Mouse (Mus musculus) midbrain, embryonic 14.5 days (tissue): Measurements from ENCODE around the gene Slirp. TPM values are rescaled to one million over a fixed set of nuclear protein-coding genes. Genes with fewer than 3 reads are reported as not detected.
"Not testable (repeated sequence)": the region's sequence is repeated elsewhere in the genome, so short reads cannot be mapped to it uniquely, and the experiment has no call there.

Experiments used
- ATAC-seq: fragments of 200-750 bp; cut with Nextera tagmentation; 2 replicates; pipeline ENCODE4 v1.8.0; 2017; ENCODE audit warnings: moderate number of reproducible peaks, moderate library complexity; ENCODE audit not compliant: low FRiP score, low TSS enrichment
- DNase-seq: peaks from one replicate; pipeline ENCODE4 v3.0.0-alpha.2; 2015
- H3K27ac ChIP-seq: fragments of 300-500 bp; sonication (generic); replicated peaks from 2 replicates; pipeline ENCODE4 v1.5.1; 2014; ENCODE audit warnings: mild to moderate bottlenecking, low read depth, low read length, moderate library complexity
- H3K27me3 ChIP-seq: fragments of 300-500 bp; sonication (generic); 2 replicates; pipeline ENCODE4 v1.6.1; 2014; ENCODE audit warnings: low read length, control low read depth, mixed read lengths; ENCODE audit not compliant: control insufficient read depth, insufficient read depth
- H3K36me3 ChIP-seq: fragments of 300-500 bp; sonication (generic); 2 replicates; pipeline ENCODE4 v1.6.1; 2014; ENCODE audit warnings: low read length, control low read depth; ENCODE audit not compliant: control insufficient read depth, insufficient read depth
- H3K4me1 ChIP-seq: fragments of 300-500 bp; sonication (generic); 2 replicates; pipeline ENCODE4 v1.6.1; 2014; ENCODE audit warnings: mild to moderate bottlenecking, antibody characterized with exemption, low read length, control low read depth; ENCODE audit not compliant: control insufficient read depth, insufficient read depth
- H3K4me2 ChIP-seq: fragments of 300-500 bp; sonication (generic); 2 replicates; pipeline ENCODE4 v1.6.1; 2014; ENCODE audit warnings: mild to moderate bottlenecking, low read length, moderate library complexity
- H3K4me3 ChIP-seq: fragments of 300-500 bp; sonication (generic); replicated peaks from 2 replicates; pipeline ENCODE4 v1.5.1; 2014; ENCODE audit warnings: low read depth, low read length
- H3K9ac ChIP-seq: fragments of 300-500 bp; sonication (generic); replicated peaks from 2 replicates; pipeline ENCODE4 v1.6.1; 2014; ENCODE audit warnings: mild to moderate bottlenecking, low read length, moderate library complexity
- H3K9me3 ChIP-seq: fragments of 300-500 bp; sonication (generic); 2 replicates; pipeline ENCODE4 v1.6.1; 2016; ENCODE audit warnings: low read length, control low read depth, mixed read lengths; ENCODE audit not compliant: control insufficient read depth
- WGBS: fragments of 180-500 bp; shearing (Covaris S2); extraction: QIAGEN DNeasy Blood & Tissue Kit; methylation state at CpG from one replicate; pipeline ENCODE4 v1.1.7; 2014; 5-methylcytosine and 5-hydroxymethylcytosine counted together
- polyA plus RNA-seq: library from polyadenylated mRNA; unstranded; fragments of >200 nt; fragmentation: Nextera tagmentation; extraction: Ambion mirVana; gene quantifications from 2 replicates; pipeline ENCODE4 v1.2.1, GENCODE M21; 2014

The Slirp gene
- polyA plus RNA-seq, 1 experiment from 2014 or later = 228 TPM

DNA sequence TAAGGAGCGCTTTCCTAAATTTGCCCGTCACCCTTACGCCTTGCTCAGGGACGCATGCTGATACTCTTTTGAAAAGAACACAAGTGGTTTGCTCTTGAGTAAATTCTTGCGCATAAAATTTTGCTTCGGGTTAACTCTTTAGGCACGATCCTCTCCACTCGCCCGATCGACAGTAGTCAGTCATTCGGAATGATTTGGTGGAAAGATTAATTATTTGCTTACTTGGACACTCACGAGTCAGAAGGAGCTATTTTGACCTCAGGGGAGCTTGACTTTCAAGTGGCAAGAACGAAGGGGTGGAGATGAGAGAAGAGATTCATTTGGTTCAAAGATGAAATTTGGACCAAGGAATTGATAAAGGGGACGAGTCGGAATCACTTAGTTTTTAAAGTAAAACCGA is 515 bp downstream of the Slirp start:
- H3K4me3 ChIP-seq = peak overlapping the region; percentile 100
- no peaks in the 10 kb centered on the region for H3K9me3 ChIP-seq
- no peaks in the 10 kb centered on the region for H3K27me3 ChIP-seq
- H3K4me2 ChIP-seq = peak overlapping the region; percentile 94
- peak overlapping the region; percentile 86; the same call in 1 of the 2 replicates for H3K9ac ChIP-seq
- peaks cover 16% of the 10 kb centered on the region for H3K4me1 ChIP-seq
- H3K36me3 ChIP-seq = peaks cover 49% of the 10 kb centered on the region
- ATAC-seq (no peak), DNase-seq (no peak)
- no peak overlapping the region for H3K27ac ChIP-seq
- 5% methylated on average over 16 of the region's 16 CpGs for WGBS

- no peak overlapping the region for H3K27ac ChIP-seq
- H3K27me3 ChIP-seq = no peaks in the 10 kb centered on the region
- H3K4me3 ChIP-seq = no peak overlapping the region
- 93% methylated on average over 9 of the region's 9 CpGs for WGBS
- H3K36me3 ChIP-seq = peaks cover 78% of the 10 kb centered on the region
- H3K9me3 ChIP-seq = no peaks in the 10 kb centered on the region
- ATAC-seq (no peak), DNase-seq (no peak)
- no peak overlapping the region for H3K4me2 ChIP-seq
- H3K4me1 ChIP-seq = peaks cover 6% of the 10 kb centered on the region
- no peak overlapping the region for H3K9ac ChIP-seq
Observed at GRCm38 (mm10) chr12:87449456-87449855, 5.8 kb downstream of the Slirp start.

DNA sequence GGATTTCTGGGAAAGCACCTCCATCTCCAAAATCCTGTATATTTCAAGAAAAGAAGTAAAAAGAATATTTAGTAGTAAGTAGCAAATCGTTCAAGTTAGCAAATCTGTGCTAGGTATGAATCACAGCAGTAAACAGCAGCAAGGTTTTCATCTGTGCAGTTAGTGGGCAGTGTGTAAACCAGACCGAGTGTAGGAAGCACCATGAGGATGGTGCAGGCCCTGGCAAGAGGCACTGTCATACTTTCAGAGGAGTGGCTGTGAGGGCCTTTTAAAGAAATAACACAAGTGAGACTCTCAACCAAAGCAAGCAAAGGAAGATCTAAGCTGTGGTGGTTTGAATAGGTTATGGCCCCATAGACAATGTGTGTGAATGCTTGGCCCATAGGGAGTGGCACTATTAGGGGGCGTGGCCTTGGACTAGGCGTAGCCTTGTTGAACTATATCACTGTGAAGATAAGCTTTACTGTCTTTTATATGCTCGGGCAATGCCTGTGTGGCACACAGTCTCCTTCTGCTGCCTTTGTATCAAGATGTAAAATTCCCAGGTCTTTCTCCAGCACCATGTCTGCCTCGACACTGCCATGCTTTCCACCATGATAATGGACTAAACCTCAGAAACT is 21.1 kb downstream of the Slirp start:
- H3K27ac ChIP-seq = no peak overlapping the region
- no peak overlapping the region for H3K9ac ChIP-seq
- no peaks in the 10 kb centered on the region for H3K27me3 ChIP-seq
- H3K4me1 ChIP-seq = no peaks in the 10 kb centered on the region
- ATAC-seq (no peak), DNase-seq (no peak)
- H3K4me2 ChIP-seq = no peak overlapping the region
- H3K9me3 ChIP-seq = no peaks in the 10 kb centered on the region
- H3K36me3 ChIP-seq = peaks cover 70% of the 10 kb centered on the region
- H3K4me3 ChIP-seq = no peak overlapping the region
- WGBS = 89% methylated on average over 6 of the region's 6 CpGs

GRCm38 (mm10) chr12:87470263-87471136 is 26.8 kb downstream of the Slirp start:
- Histone ChIP-seq H3K4me3 (peak overlapping the region; percentile 68), H3K9ac (peak overlapping the region; percentile 85; the same call in 1 of the 2 replicates), H3K36me3 (peaks cover 21% of the 10 kb centered on the region), H3K9me3 (no peaks in the 10 kb centered on the region), H3K4me1 (peaks cover 8% of the 10 kb centered on the region), H3K27me3 (no peaks in the 10 kb centered on the region), H3K27ac (no peak overlapping the region), H3K4me2 (peak overlapping the region; percentile 76)
- no peak for ATAC-seq
- WGBS = 79% methylated on average over 7 of the region's 7 CpGs
- DNase-seq = no peak

GRCm38 (mm10) chr12:87471421-87471963 is 27.8 kb downstream of the Slirp start:
- ATAC-seq = no peak
- H3K36me3 ChIP-seq = peaks cover 21% of the 10 kb centered on the region
- H3K9ac ChIP-seq = peak overlapping the region; percentile 85
- H3K4me1 ChIP-seq = peaks cover 8% of the 10 kb centered on the region
- peak overlapping the region; percentile 68 for H3K4me3 ChIP-seq
- WGBS = under 1% methylated on average over 19 of the region's 19 CpGs
- DNase-seq = peak; percentile 39
- H3K9me3 ChIP-seq = no peaks in the 10 kb centered on the region
- peak overlapping the region; percentile 76 for H3K4me2 ChIP-seq
- peak overlapping the region; percentile 91 for H3K27ac ChIP-seq
- H3K27me3 ChIP-seq = no peaks in the 10 kb centered on the region

- peak; percentile 96 for ATAC-seq
- H3K27me3 ChIP-seq = no peaks in the 10 kb centered on the region
- H3K4me3 ChIP-seq = peak within 1 kb of the TSS; percentile 68
- no peaks in the 10 kb centered on the region for H3K9me3 ChIP-seq
- peak within 1 kb of the TSS; percentile 91 for H3K27ac ChIP-seq
- peak; percentile 98 for DNase-seq
- peak within 1 kb of the TSS; percentile 76 for H3K4me2 ChIP-seq
- H3K4me1 ChIP-seq = peaks cover 8% of the 10 kb centered on the region
- peak within 1 kb of the TSS; percentile 85 for H3K9ac ChIP-seq
- peaks cover 15% of the 10 kb centered on the region for H3K36me3 ChIP-seq
- 3% methylated on average over 45 of the region's 45 CpGs for WGBS
Observed at GRCm38 (mm10) chr12:87471964-87472786, 28.5 kb downstream of the Slirp start, which contains the start of gene Snw1. Snw1 (minus strand) TSS chr12:87472274.

GRCm38 (mm10) chr12:87474756-87475155 is 31.1 kb downstream of the Slirp start:
- Histone ChIP-seq H3K27me3 (no peaks in the 10 kb centered on the region), H3K27ac (no peak overlapping the region), H3K4me1 (peaks cover 8% of the 10 kb centered on the region), H3K4me3 (no peak overlapping the region), H3K9ac (no peak overlapping the region), H3K9me3 (no peaks in the 10 kb centered on the region), H3K36me3 (no peaks in the 10 kb centered on the region), H3K4me2 (no peak overlapping the region)
- DNase-seq = no peak
- ATAC-seq = no peak
- 88% methylated on average over 3 of the region's 3 CpGs for WGBS

GRCm38 (mm10) chr12:87482482-87482881 is 38.8 kb downstream of the Slirp start:
- not testable (repeated sequence) for H3K9me3 ChIP-seq, H3K4me3 ChIP-seq, H3K27me3 ChIP-seq, H3K4me2 ChIP-seq, H3K4me1 ChIP-seq, H3K27ac ChIP-seq, DNase-seq, H3K36me3 ChIP-seq, ATAC-seq, H3K9ac ChIP-seq
- 88% methylated on average over 5 of the region's 5 CpGs for WGBS
